In genomic region chr10:128337306-128338181, GRCm38 (mm10) we compare ENCODE assay signal across 8 mouse cellular contexts. TPM values are rescaled to one million over a fixed set of nuclear protein-coding genes. Genes with fewer than 3 reads are reported as not detected.
DNase-seq lines count a peak whose midpoint lies in the region; ATAC-seq lines count a peak whose summit lies in the region.

TSS of gene Cs (plus strand) at chr10:128337734.

- peak; percentile 99 for ATAC-seq in hindbrain, embryonic 11.5 days (ENCODE audit: low FRiP score)

- H3K36me3 ChIP-seq in hindbrain, embryonic 11.5 days (ENCODE audit: control insufficient read depth, insufficient read depth, low read length): no peaks in the 10 kb centered on the region

- peak within 1 kb of the TSS; percentile 83 for H3K4me2 ChIP-seq in hindbrain, embryonic 11.5 days (replicated peaks; ENCODE audit: low read depth, low read length)

- peak within 1 kb of the TSS; percentile 98 for H3K4me3 ChIP-seq in hindbrain, embryonic 11.5 days (ENCODE audit: low read depth, low read length)

- peak within 1 kb of the TSS; percentile 92 for H3K9ac ChIP-seq in hindbrain, embryonic 11.5 days (ENCODE audit: low read depth, low read length)

- H3K4me1 ChIP-seq in hindbrain, embryonic 11.5 days (replicated peaks; ENCODE audit: control insufficient read depth, insufficient read depth, low read length): 0 out of 2 replicates have a peak, but pooled peaks cover 2% of the 10 kb centered on the region

- WGBS in hindbrain, embryonic 11.5 days: 2% methylated on average over 61 of the region's 61 CpGs

- H3K9me3 ChIP-seq in hindbrain, embryonic 11.5 days (ENCODE audit: control insufficient read depth, low read length): no peaks in the 10 kb centered on the region

- H3K27me3 ChIP-seq in hindbrain, embryonic 11.5 days (ENCODE audit: control insufficient read depth, insufficient read depth, low read length): no peaks in the 10 kb centered on the region

- H3K27ac ChIP-seq in hindbrain, embryonic 11.5 days (ENCODE audit: low read depth, low read length): peak within 1 kb of the TSS; percentile 86

- peak; percentile 97 for DNase-seq in Muller cell, postnatal 12 days (ENCODE audit: inconsistent ontology term)
- peak; percentile 97 for DNase-seq in cerebellum, adult 9-11 months
- DNase-seq in frontal cortex, adult 2 months (ENCODE audit: extremely low spot score in 1 of 2, low spot score in 1 of 2): peak; percentile 92 to 98
- peak; percentile 96 for DNase-seq in hindbrain, embryonic 11.5 days (ENCODE audit: low spot score)
- DNase-seq in layer of hippocampus, postnatal 10 days (ENCODE audit: low spot score in 2 of 2): peak; percentile 96 to 97
- peak; percentile 98 for DNase-seq in lung, postnatal 10 days
- DNase-seq in ovary, postnatal 36 days (ENCODE audit: low spot score): peak; percentile 97
- peak; percentile 98 for DNase-seq in thymus, postnatal 25 days

RNA-seq across cellular contexts. Expression of gene Cs, which starts in this region (rescaled TPM):
- polyA plus RNA-seq in frontal cortex, adult 2 months (2012; rRNA removed): 233 and 236 TPM in 2 replicates
- polyA plus RNA-seq in hindbrain, embryonic 11.5 days (2014; fragmentation: Nextera tagmentation; extraction: Ambion mirVana): 242 and 254 TPM in 2 replicates
- 100 to 1,000 TPM; 277 to 286 TPM for total RNA-seq in layer of hippocampus, postnatal 10 days (2021)

Comparison
In these comparisons a context has a peak if more than half of its experiments do, and no peak if none do; other contexts are left out.
1. Peak in every context shown above with its lines: DNase-seq, ATAC-seq, H3K4me3 ChIP-seq and H3K27ac ChIP-seq.